ENCODE assay signal across 27 mouse cellular contexts in genomic region chr11:67679300-67679699, GRCm38 (mm10). TPM values are rescaled to one million over a fixed set of nuclear protein-coding genes. Genes with fewer than 3 reads are reported as not detected.
"Had no signal": no experiment of that assay in that cellular context is flagged by ENCODE, and none has a peak within 500 bp of the region (broad histone marks: within the 10 kb centered on the region; RNA-seq: fewer than 3 reads in every experiment).

No protein-coding gene starts in this region.

- DNase-seq: gastrocnemius, postnatal 14 days; gastrocnemius, postnatal 36 days; heart, adult 11 months; heart, adult 2 months; heart, postnatal 14 days; heart, postnatal 36 days; kidney, adult 11 months; kidney, adult 2 months; kidney, adult 9 months; kidney, postnatal 14 days; kidney, postnatal 36 days; layer of hippocampus, postnatal 36 days; left cerebral cortex, postnatal 4 days had no signal

- H3K27ac ChIP-seq: heart, adult 2 months; heart, embryonic 13.5 days; heart, embryonic 15.5 days; hindbrain, embryonic 13.5 days; hindbrain, embryonic 15.5 days; hindbrain, postnatal 0 days; kidney, embryonic 15.5 days; kidney, postnatal 0 days; limb, embryonic 13.5 days; limb, embryonic 15.5 days; liver, embryonic 12.5 days; liver, embryonic 14.5 days had no signal

- ATAC-seq: hindbrain, postnatal 0 days; intestine, embryonic 16.5 days; liver, embryonic 12.5 days had no signal

- H3K4me3 ChIP-seq: heart, adult 2 months; heart, embryonic 13.5 days; heart, embryonic 15.5 days; hindbrain, embryonic 13.5 days; hindbrain, embryonic 15.5 days; kidney, embryonic 15.5 days; limb, embryonic 13.5 days; limb, embryonic 15.5 days; liver, embryonic 12.5 days had no signal

RNA-seq across cellular contexts. Expression of gene Rcvrn, which starts 15.8 kb away (rescaled TPM):
- total RNA-seq: gastrocnemius, postnatal 14 days; gastrocnemius, postnatal 36 days; heart, adult 2 months; heart, postnatal 14 days; heart, postnatal 36 days; hematopoietic stem cell, adult 5-6 weeks; hindbrain, postnatal 0 days; liver, adult 2 months had no signal
